Mouse (Mus musculus) myocyte (in vitro differentiated cells): ENCODE measurements around the gene Wdfy4.

Experiments
- CEBPB ChIP-seq: IDR thresholded peaks from 2 replicates; pipeline ENCODE4 v1.6.1; 2011; ENCODE audit warnings: mild to moderate bottlenecking, moderate library complexity; ENCODE audit not compliant: poor library complexity, insufficient read depth, severe bottlenecking
- E2F4 ChIP-seq: IDR thresholded peaks from one replicate; pipeline ENCODE4 v1.6.1; 2011; ENCODE audit warnings: mild to moderate bottlenecking, control low read depth, moderate library complexity; ENCODE audit not compliant: insufficient read depth
- MAX ChIP-seq: IDR thresholded peaks from one replicate; pipeline ENCODE4 v1.6.1; 2011; ENCODE audit warnings: low read depth, mild to moderate bottlenecking, control low read depth
- POLR2A ChIP-seq: IDR thresholded peaks from one replicate; pipeline ENCODE4 v1.6.1; 2011; ENCODE audit warnings: low read depth, mild to moderate bottlenecking, control low read depth, moderate library complexity; ENCODE audit not compliant: insufficient read length
- POLR2AphosphoS2 ChIP-seq: IDR thresholded peaks from one replicate; pipeline ENCODE4 v1.6.1; 2011; ENCODE audit warnings: low read depth, control low read depth; ENCODE audit not compliant: insufficient read length
- REST ChIP-seq: IDR thresholded peaks from one replicate; pipeline ENCODE4 v1.6.1; 2011; ENCODE audit warnings: mild to moderate bottlenecking, control low read depth, moderate library complexity; ENCODE audit not compliant: insufficient read depth, insufficient read length
- TCF3 ChIP-seq: IDR thresholded peaks from one replicate; pipeline ENCODE4 v1.6.1; 2011; ENCODE audit warnings: low read depth, control low read depth; ENCODE audit not compliant: insufficient read length
- USF1 ChIP-seq: IDR thresholded peaks from one replicate; pipeline ENCODE4 v1.6.1; 2011; ENCODE audit warnings: low read depth, mild to moderate bottlenecking, control low read depth, moderate library complexity

DNA sequence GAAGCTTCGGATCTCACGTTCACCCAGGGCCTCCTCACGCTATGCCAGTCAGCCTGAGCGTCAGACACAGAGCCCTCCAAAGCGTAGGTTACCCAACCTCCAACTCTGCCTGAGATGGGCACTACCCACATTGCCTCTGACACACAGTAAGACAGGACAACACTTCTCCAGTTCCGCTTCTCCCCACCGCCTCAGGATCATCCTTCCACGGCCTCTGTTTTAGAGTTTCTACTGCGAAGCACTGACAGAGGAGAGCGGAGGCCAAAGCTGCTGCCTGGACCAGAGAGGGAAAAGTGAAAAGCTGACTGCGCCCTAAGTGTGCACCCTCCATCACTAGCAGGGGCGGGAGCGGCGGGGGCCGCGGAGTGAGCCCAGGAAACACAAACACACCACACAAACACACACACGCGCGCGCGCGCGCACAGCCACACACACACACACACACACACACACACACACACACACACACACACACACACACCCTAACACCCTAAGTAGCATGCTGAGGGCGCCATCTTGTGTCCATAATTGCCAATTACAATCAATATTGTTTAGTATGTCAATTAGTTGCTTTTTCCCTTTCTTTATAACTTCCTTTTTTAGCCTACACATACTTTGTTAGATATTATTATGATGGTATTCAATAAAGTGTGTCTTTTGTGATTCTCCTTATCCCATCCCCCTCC, 20.1 kb upstream of the Wdfy4 start:
- TF ChIP-seq CEBPB (no peak), POLR2A (no peak), USF1 (no peak), POLR2AphosphoS2 (no peak), E2F4 (no peak), MAX (no peak), REST (no peak), TCF3 (no peak)
